Mouse (Mus musculus): Measurements from ENCODE around the gene Fasl. TPM values are rescaled to one million over a fixed set of nuclear protein-coding genes. Genes with fewer than 3 reads are reported as not detected.

Fasl gene
- polyA plus RNA-seq, 1 experiment from 2014 or later = 0.17 TPM

- H3K27me3 ChIP-seq (replicated peaks; ENCODE audit: control insufficient read depth, insufficient read depth, low read length) = no peaks in the 10 kb centered on the region
- H3K4me3 ChIP-seq (ENCODE audit: low read depth, low read length) = no peak overlapping the region
- no peak overlapping the region for H3K4me2 ChIP-seq (ENCODE audit: low read length)
- ATAC-seq (no peak), DNase-seq (ENCODE audit: low spot score) (no peak)
- 92% methylated on average over 6 of the region's 6 CpGs for WGBS
- no peaks in the 10 kb centered on the region for H3K4me1 ChIP-seq (ENCODE audit: control insufficient read depth, insufficient read depth, low read length)
- no peak overlapping the region for H3K27ac ChIP-seq (ENCODE audit: low read depth, low read length)
- no peaks in the 10 kb centered on the region for H3K9me3 ChIP-seq (replicated peaks; ENCODE audit: control insufficient read depth, low read length)
- H3K9ac ChIP-seq (ENCODE audit: low read length) = no peak overlapping the region
- no peaks in the 10 kb centered on the region for H3K36me3 ChIP-seq (ENCODE audit: control insufficient read depth, insufficient read depth, low read length)
Measured at GRCm38 (mm10) chr1:161748685-161749084, 39.6 kb downstream of the Fasl start.

- DNase-seq (ENCODE audit: low spot score) = peak; percentile 17
- Histone ChIP-seq H3K4me3 (ENCODE audit: low read depth, low read length) (no peak overlapping the region), H3K36me3 (ENCODE audit: control insufficient read depth, insufficient read depth, low read length) (no peaks in the 10 kb centered on the region), H3K9ac (ENCODE audit: low read length) (no peak overlapping the region), H3K27me3 (replicated peaks; ENCODE audit: control insufficient read depth, insufficient read depth, low read length) (no peaks in the 10 kb centered on the region), H3K4me1 (ENCODE audit: control insufficient read depth, insufficient read depth, low read length) (no peaks in the 10 kb centered on the region), H3K4me2 (ENCODE audit: low read length) (no peak overlapping the region), H3K27ac (ENCODE audit: low read depth, low read length) (no peak overlapping the region), H3K9me3 (replicated peaks; ENCODE audit: control insufficient read depth, low read length) (no peaks in the 10 kb centered on the region)
- WGBS = 57% methylated on average over 8 of the region's 8 CpGs
- ATAC-seq = no peak
Measured at GRCm38 (mm10) chr1:161748138-161748537, 40.2 kb downstream of the Fasl start.

- WGBS = 91% methylated on average over 25 of the region's 25 CpGs
- H3K36me3 ChIP-seq (ENCODE audit: control insufficient read depth, insufficient read depth, low read length) = no peaks in the 10 kb centered on the region
- no peak overlapping the region for H3K4me2 ChIP-seq (ENCODE audit: low read length)
- H3K9me3 ChIP-seq (replicated peaks; ENCODE audit: control insufficient read depth, low read length) = no peaks in the 10 kb centered on the region
- no peak for ATAC-seq
- no peak overlapping the region for H3K27ac ChIP-seq (ENCODE audit: low read depth, low read length)
- no peak for DNase-seq (ENCODE audit: low spot score)
- H3K4me3 ChIP-seq (ENCODE audit: low read depth, low read length) = no peak overlapping the region
- no peak overlapping the region for H3K9ac ChIP-seq (ENCODE audit: low read length)
- no peaks in the 10 kb centered on the region for H3K4me1 ChIP-seq (ENCODE audit: control insufficient read depth, insufficient read depth, low read length)
- no peaks in the 10 kb centered on the region for H3K27me3 ChIP-seq (replicated peaks; ENCODE audit: control insufficient read depth, insufficient read depth, low read length)
Measured at GRCm38 (mm10) chr1:161746542-161747302, 41.6 kb downstream of the Fasl start.

- DNase-seq (ENCODE audit: low spot score) (no peak), ATAC-seq (no peak)
- Histone ChIP-seq H3K27ac (ENCODE audit: low read depth, low read length) (no peak overlapping the region), H3K4me2 (ENCODE audit: low read length) (no peak overlapping the region), H3K4me3 (ENCODE audit: low read depth, low read length) (no peak overlapping the region), H3K9me3 (replicated peaks; ENCODE audit: control insufficient read depth, low read length) (no peaks in the 10 kb centered on the region), H3K27me3 (replicated peaks; ENCODE audit: control insufficient read depth, insufficient read depth, low read length) (no peaks in the 10 kb centered on the region), H3K4me1 (ENCODE audit: control insufficient read depth, insufficient read depth, low read length) (no peaks in the 10 kb centered on the region), H3K36me3 (ENCODE audit: control insufficient read depth, insufficient read depth, low read length) (no peaks in the 10 kb centered on the region), H3K9ac (ENCODE audit: low read length) (no peak overlapping the region)
- 95% methylated on average over 4 of the region's 4 CpGs for WGBS
Measured at GRCm38 (mm10) chr1:161744855-161745254, 43.4 kb downstream of the Fasl start.

GRCm38 (mm10) chr1:161744209-161744608 lies 44.1 kb downstream of the Fasl start:
- no peaks in the 10 kb centered on the region for H3K36me3 ChIP-seq (ENCODE audit: control insufficient read depth, insufficient read depth, low read length)
- no peak overlapping the region for H3K4me3 ChIP-seq (ENCODE audit: low read depth, low read length)
- H3K4me2 ChIP-seq (ENCODE audit: low read length) = no peak overlapping the region
- DNase-seq (ENCODE audit: low spot score) (no peak), ATAC-seq (no peak)
- no peak overlapping the region for H3K27ac ChIP-seq (ENCODE audit: low read depth, low read length)
- no peaks in the 10 kb centered on the region for H3K4me1 ChIP-seq (ENCODE audit: control insufficient read depth, insufficient read depth, low read length)
- WGBS = 85% methylated on average over 4 of the region's 4 CpGs
- no peak overlapping the region for H3K9ac ChIP-seq (ENCODE audit: low read length)
- no peaks in the 10 kb centered on the region for H3K9me3 ChIP-seq (replicated peaks; ENCODE audit: control insufficient read depth, low read length)
- H3K27me3 ChIP-seq (replicated peaks; ENCODE audit: control insufficient read depth, insufficient read depth, low read length) = no peaks in the 10 kb centered on the region

GRCm38 (mm10) chr1:161742481-161743267 lies 45.6 kb downstream of the Fasl start:
- Histone ChIP-seq H3K9me3 (replicated peaks; ENCODE audit: control insufficient read depth, low read length) (no peaks in the 10 kb centered on the region), H3K36me3 (ENCODE audit: control insufficient read depth, insufficient read depth, low read length) (no peaks in the 10 kb centered on the region), H3K27ac (ENCODE audit: low read depth, low read length) (no peak overlapping the region), H3K4me1 (ENCODE audit: control insufficient read depth, insufficient read depth, low read length) (no peaks in the 10 kb centered on the region), H3K27me3 (replicated peaks; ENCODE audit: control insufficient read depth, insufficient read depth, low read length) (no peaks in the 10 kb centered on the region), H3K4me3 (ENCODE audit: low read depth, low read length) (no peak overlapping the region), H3K4me2 (ENCODE audit: low read length) (no peak overlapping the region), H3K9ac (ENCODE audit: low read length) (no peak overlapping the region)
- DNase-seq (ENCODE audit: low spot score) (no peak), ATAC-seq (no peak)
- 92% methylated on average over 16 of the region's 16 CpGs for WGBS

GRCm38 (mm10) chr1:161736848-161737247 lies 51.4 kb downstream of the Fasl start:
- ATAC-seq (peak; percentile 66; the same call in 1 of the 2 replicates), DNase-seq (ENCODE audit: low spot score) (peak; percentile 65)
- H3K4me1 ChIP-seq (ENCODE audit: control insufficient read depth, insufficient read depth, low read length) = no peaks in the 10 kb centered on the region
- no peaks in the 10 kb centered on the region for H3K27me3 ChIP-seq (replicated peaks; ENCODE audit: control insufficient read depth, insufficient read depth, low read length)
- H3K9ac ChIP-seq (ENCODE audit: low read length) = no peak overlapping the region
- H3K36me3 ChIP-seq (ENCODE audit: control insufficient read depth, insufficient read depth, low read length) = no peaks in the 10 kb centered on the region
- no peak overlapping the region for H3K27ac ChIP-seq (ENCODE audit: low read depth, low read length)
- no peak overlapping the region for H3K4me2 ChIP-seq (ENCODE audit: low read length)
- no peak overlapping the region for H3K4me3 ChIP-seq (ENCODE audit: low read depth, low read length)
- WGBS = 6% methylated on average over 3 of the region's 3 CpGs
- no peaks in the 10 kb centered on the region for H3K9me3 ChIP-seq (replicated peaks; ENCODE audit: control insufficient read depth, low read length)

DNA sequence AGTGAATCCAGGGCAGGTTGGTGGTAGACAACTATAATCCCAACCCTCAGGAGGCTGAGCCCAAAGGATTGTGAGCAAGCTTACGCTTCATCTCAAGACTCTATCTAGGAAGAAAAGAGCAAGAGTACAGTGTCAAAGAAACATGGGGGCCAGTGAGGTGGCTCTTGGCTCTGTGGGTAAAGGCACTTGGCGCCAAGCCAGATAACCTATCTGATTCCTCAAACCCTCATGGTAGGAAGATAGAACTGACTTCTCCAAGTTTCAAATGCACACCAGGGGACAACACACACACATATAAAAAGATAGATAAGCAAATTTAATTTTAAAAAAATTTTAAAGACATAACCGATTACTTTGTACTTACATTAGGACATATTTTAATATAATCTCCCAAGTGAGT lies 52.0 kb downstream of the Fasl start:
- no peaks in the 10 kb centered on the region for H3K4me1 ChIP-seq (ENCODE audit: control insufficient read depth, insufficient read depth, low read length)
- no peaks in the 10 kb centered on the region for H3K9me3 ChIP-seq (replicated peaks; ENCODE audit: control insufficient read depth, low read length)
- H3K4me3 ChIP-seq (ENCODE audit: low read depth, low read length) = no peak overlapping the region
- ATAC-seq (peak; percentile 37; the same call in 1 of the 2 replicates), DNase-seq (ENCODE audit: low spot score) (no peak)
- WGBS = 89% methylated on average over 3 of the region's 3 CpGs
- no peak overlapping the region for H3K27ac ChIP-seq (ENCODE audit: low read depth, low read length)
- H3K4me2 ChIP-seq (ENCODE audit: low read length) = no peak overlapping the region
- H3K9ac ChIP-seq (ENCODE audit: low read length) = no peak overlapping the region
- H3K27me3 ChIP-seq (replicated peaks; ENCODE audit: control insufficient read depth, insufficient read depth, low read length) = no peaks in the 10 kb centered on the region
- no peaks in the 10 kb centered on the region for H3K36me3 ChIP-seq (ENCODE audit: control insufficient read depth, insufficient read depth, low read length)
